Mouse (Mus musculus) C2C12 (cell line): ENCODE measurements around the gene Ccn1. TPM values are rescaled to one million over a fixed set of nuclear protein-coding genes. Genes with fewer than 3 reads are reported as not detected.

ENCODE experiments used
- H3K27me3 ChIP-seq: one replicate; pipeline ENCODE4 v1.6.1; 2011; ENCODE audit not compliant: control insufficient read depth, insufficient read depth, insufficient read length
- H3K36me3 ChIP-seq: one replicate; pipeline ENCODE4 v1.6.1; 2011; ENCODE audit not compliant: control insufficient read depth, insufficient read depth
- H3K4me3 ChIP-seq: one replicate; pipeline ENCODE4 v1.5.1; 2011; ENCODE audit warnings: mild to moderate bottlenecking, control low read depth; ENCODE audit not compliant: poor library complexity, insufficient read depth, severe bottlenecking
- H3K79me2 ChIP-seq: one replicate; pipeline ENCODE4 v1.6.1; 2011; ENCODE audit not compliant: control insufficient read depth, insufficient read depth
- H3K79me3 ChIP-seq: one replicate; pipeline ENCODE4 v1.6.1; 2011; ENCODE audit warnings: low read depth, control low read depth
- H3ac ChIP-seq: one replicate; pipeline ENCODE3; 2011; ENCODE audit warnings: low read depth; ENCODE audit not compliant: control insufficient read depth, insufficient read length
- CEBPB ChIP-seq: IDR thresholded peaks from one replicate; pipeline ENCODE4 v1.6.1; 2011; ENCODE audit warnings: low read depth, mild to moderate bottlenecking, control low read depth, moderate library complexity
- CTCF ChIP-seq: IDR thresholded peaks from one replicate; pipeline ENCODE4 v1.5.1; 2011; ENCODE audit not compliant: control insufficient read depth, insufficient read depth, insufficient read length
- FOSL1 ChIP-seq: IDR thresholded peaks from one replicate; pipeline ENCODE4 v1.8.0; 2011; ENCODE audit warnings: mild to moderate bottlenecking, low read length; ENCODE audit not compliant: poor library complexity, insufficient read depth, severe bottlenecking
- MAX ChIP-seq: IDR thresholded peaks from one replicate; pipeline ENCODE4 v1.6.1; 2011; ENCODE audit warnings: mild to moderate bottlenecking, control low read depth
- MYOD1 ChIP-seq: IDR thresholded peaks from one replicate; pipeline ENCODE4 v1.6.1; 2011; ENCODE audit warnings: low read depth; ENCODE audit not compliant: control insufficient read depth, insufficient read length
- MYOG ChIP-seq: IDR thresholded peaks from one replicate; pipeline ENCODE4 v1.6.1; 2011; ENCODE audit not compliant: control insufficient read depth, insufficient read length; ENCODE audit errors: extremely low read depth
- USF1 ChIP-seq: IDR thresholded peaks from one replicate; pipeline ENCODE4 v1.6.1; 2011; ENCODE audit warnings: low read depth, mild to moderate bottlenecking, control low read depth, moderate library complexity
- polyA plus RNA-seq: library from polyadenylated mRNA; unstranded; fragments of >200 nt; fragmentation: generic; extraction: Trizol; gene quantifications from one replicate; pipeline ENCODE4 v1.2.1, GENCODE M21; 2012; ENCODE audit warnings: missing spikeins

The Ccn1 gene
- polyA plus RNA-seq, 1 experiment, result 280 TPM

DNA sequence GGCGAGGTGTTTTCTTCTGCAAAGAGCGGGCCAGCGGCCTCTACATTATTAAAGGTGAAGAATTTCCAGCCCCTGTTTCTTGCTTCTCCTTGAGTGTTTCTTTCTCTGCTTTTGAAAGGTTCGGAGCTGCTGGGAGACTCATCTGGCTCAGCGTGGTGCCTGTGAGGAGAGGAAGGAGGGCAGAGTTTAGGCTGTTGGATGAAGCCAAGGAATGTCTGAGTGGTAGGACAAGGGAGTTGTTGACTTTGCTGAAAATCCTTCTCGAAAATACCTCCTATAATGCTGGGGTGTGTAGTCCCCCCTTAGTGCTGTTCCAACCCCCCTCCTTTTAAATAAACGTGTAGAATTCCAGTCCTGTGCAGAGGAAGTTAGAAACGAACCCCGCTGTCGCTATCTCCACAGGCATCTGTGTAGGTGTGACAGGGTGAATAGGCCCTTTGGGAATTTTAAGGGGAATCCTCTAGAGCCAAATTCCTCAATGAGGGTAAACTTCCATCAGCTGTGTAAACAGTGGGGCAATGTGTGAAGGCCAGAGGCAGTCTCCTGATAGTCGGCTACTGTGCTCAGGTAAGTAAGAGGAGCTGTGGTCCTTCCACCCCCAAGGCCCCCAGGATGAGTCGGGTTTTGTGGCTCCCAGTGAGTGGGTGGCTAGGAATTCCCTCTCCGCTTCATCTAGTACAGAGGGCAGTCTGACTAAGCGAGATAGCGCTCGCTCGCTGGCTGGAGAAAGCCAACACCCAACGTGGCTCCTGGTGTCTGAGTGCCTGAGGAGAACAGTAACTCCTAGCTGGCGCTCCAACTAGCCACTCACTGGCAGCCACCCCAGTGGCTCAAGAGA is 35.0 kb upstream of the Ccn1 start:
- TF ChIP-seq USF1 (no peak), MYOD1 (peak; percentile 63), FOSL1 (peak; percentile 44), CEBPB (peak; percentile 41)
- no peak overlapping the region for H3K4me3 ChIP-seq
- H3K27me3 ChIP-seq, result no peaks in the 10 kb centered on the region
- H3K79me2 ChIP-seq, result no peaks in the 10 kb centered on the region
- H3K79me3 ChIP-seq, result no peaks in the 10 kb centered on the region
- H3K36me3 ChIP-seq, result no peaks in the 10 kb centered on the region
- H3ac ChIP-seq, result no peak overlapping the region

DNA sequence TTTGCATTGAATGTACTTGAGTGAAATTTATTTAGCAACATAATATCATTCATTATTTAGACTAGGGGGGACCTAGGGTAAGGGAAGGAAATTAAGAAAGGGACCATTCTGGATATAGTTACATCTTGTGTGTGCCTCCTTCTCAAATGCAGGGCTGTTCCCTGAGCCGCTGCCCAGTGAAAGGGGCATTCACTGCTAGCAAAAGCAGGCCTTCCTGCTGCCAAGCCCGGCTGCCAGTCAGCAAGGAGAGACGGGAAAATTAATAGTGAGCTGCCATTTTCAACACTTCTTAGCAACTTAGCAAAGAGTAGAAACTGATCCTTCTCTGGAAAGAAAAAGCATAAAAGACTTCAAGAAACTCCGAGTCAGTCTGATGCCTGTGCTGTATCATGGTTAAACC is 34.4 kb upstream of the Ccn1 start:
- no peaks in the 10 kb centered on the region for H3K27me3 ChIP-seq
- TF ChIP-seq CTCF (no peak), MYOD1 (no peak), MAX (no peak), CEBPB (no peak), FOSL1 (no peak), MYOG (no peak), USF1 (no peak)
- H3ac ChIP-seq, result no peak overlapping the region
- no peaks in the 10 kb centered on the region for H3K79me3 ChIP-seq
- H3K79me2 ChIP-seq, result no peaks in the 10 kb centered on the region
- no peaks in the 10 kb centered on the region for H3K36me3 ChIP-seq
- no peak overlapping the region for H3K4me3 ChIP-seq

GRCm38 (mm10) chr3:145681348-145681935 is 31.7 kb upstream of the Ccn1 start:
- H3K4me3 ChIP-seq, result no peak overlapping the region
- H3K27me3 ChIP-seq, result no peaks in the 10 kb centered on the region
- no peak overlapping the region for H3ac ChIP-seq
- TF ChIP-seq MAX (no peak), MYOG (no peak), USF1 (no peak), FOSL1 (no peak), MYOD1 (no peak), CEBPB (no peak)
- no peaks in the 10 kb centered on the region for H3K79me3 ChIP-seq
- peaks cover 8% of the 10 kb centered on the region for H3K36me3 ChIP-seq
- no peaks in the 10 kb centered on the region for H3K79me2 ChIP-seq

DNA sequence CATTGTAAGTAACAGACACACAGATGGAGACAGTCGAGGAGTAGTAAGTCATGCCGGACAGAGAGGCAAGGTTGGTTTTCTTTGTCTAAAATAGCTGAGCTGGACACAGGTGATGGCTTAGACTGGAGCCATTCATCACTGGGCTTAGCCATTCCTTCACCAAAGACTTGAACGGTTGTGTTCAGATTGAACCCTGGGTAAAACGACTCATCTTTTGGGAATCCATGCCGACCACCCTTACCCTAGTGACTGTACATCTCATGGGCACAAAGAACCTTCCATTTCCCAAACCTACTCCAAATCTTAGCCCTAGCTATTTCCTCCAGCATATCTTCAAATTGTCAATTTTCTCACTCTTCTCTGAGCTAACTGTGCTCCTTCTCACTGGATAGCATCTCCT is 30.9 kb upstream of the Ccn1 start:
- no peak for TF ChIP-seq MYOD1
- TF ChIP-seq MAX, result no peak
- no peak for TF ChIP-seq CTCF
- no peak for TF ChIP-seq FOSL1
- no peak for TF ChIP-seq USF1
- TF ChIP-seq MYOG, result no peak
- TF ChIP-seq CEBPB, result no peak
- H3K4me3 ChIP-seq, result no peak overlapping the region
- no peaks in the 10 kb centered on the region for H3K79me2 ChIP-seq
- no peaks in the 10 kb centered on the region for H3K79me3 ChIP-seq
- H3K27me3 ChIP-seq, result no peaks in the 10 kb centered on the region
- no peak overlapping the region for H3ac ChIP-seq
- H3K36me3 ChIP-seq, result peaks cover 8% of the 10 kb centered on the region

- no peak overlapping the region for H3ac ChIP-seq
- no peak for TF ChIP-seq CTCF
- TF ChIP-seq FOSL1, result peak; percentile 43
- H3K27me3 ChIP-seq, result no peaks in the 10 kb centered on the region
- no peak overlapping the region for H3K4me3 ChIP-seq
- no peaks in the 10 kb centered on the region for H3K79me3 ChIP-seq
- peaks cover 16% of the 10 kb centered on the region for H3K36me3 ChIP-seq
- no peaks in the 10 kb centered on the region for H3K79me2 ChIP-seq
These were observed 26.4 kb upstream of the Ccn1 start for GRCm38 (mm10) chr3:145676212-145676611.

DNA sequence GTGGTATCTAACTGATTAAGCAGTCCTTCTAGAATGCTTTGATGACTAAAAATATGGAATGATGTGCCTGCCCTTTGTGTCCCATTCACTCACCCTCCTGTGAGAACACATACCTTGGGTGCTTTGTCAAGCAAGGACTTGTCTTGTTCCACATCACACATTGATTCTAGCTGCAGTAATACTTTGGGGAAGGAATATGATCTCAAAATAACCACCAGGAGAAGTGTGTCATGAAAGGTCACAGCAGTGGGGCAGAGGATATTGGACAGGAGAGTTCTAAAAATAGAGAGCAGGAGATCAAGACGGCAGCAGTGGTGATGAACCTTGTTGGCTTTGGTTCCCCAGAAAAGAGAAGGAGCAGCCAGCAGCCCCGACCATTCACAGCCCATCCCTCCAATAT is 25.0 kb upstream of the Ccn1 start:
- peaks cover 16% of the 10 kb centered on the region for H3K36me3 ChIP-seq
- no peaks in the 10 kb centered on the region for H3K27me3 ChIP-seq
- no peaks in the 10 kb centered on the region for H3K79me2 ChIP-seq
- H3ac ChIP-seq, result no peak overlapping the region
- no peaks in the 10 kb centered on the region for H3K79me3 ChIP-seq
- H3K4me3 ChIP-seq, result no peak overlapping the region
- TF ChIP-seq MYOD1, result no peak
- TF ChIP-seq CEBPB, result no peak
- no peak for TF ChIP-seq MAX
